Mouse (Mus musculus) lung, postnatal 0 days (tissue): Measurements from ENCODE around the gene Ext2.

Experiments used
- CTCF ChIP-seq: IDR thresholded peaks from 2 replicates; pipeline ENCODE4 v1.5.1; 2016; ENCODE audit warnings: antibody characterized with exemption, mild to moderate bottlenecking
- EP300 ChIP-seq: IDR thresholded peaks from 2 replicates; pipeline ENCODE4 v1.6.1; 2016; ENCODE audit warnings: antibody characterized with exemption, mild to moderate bottlenecking, control low read depth

DNA sequence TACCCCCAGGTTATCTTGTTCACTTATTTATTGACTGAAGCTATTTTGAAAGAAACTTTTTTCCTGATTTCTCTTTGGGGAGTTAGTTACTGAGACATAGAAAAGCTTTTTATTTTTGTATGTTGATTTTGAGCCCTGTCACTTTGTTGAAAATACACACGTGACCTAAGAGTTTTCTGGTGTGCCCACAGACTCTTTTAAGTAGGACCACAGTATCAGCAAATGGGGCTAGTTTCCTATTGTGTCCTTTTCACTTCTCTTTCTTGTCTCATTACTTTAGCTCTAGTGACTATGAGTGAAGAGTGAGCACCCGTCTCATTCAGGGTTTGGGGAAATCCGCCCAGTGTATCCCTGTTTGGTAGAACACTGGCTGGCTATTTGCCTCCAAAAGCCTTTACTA lies 62.0 kb downstream of the Ext2 start:
- TF ChIP-seq CTCF: no peak
- TF ChIP-seq EP300: no peak
